Mouse (Mus musculus) embryo, embryonic 11.5 days (tissue): Measurements from ENCODE around the gene Epb41l1.

ENCODE experiments used
- DNase-seq: peaks from one replicate; pipeline ENCODE4 v3.0.0-alpha.2; 2012; ENCODE audit warnings: low read depth, low spot score

Epb41l1 gene

GRCm38 (mm10) chr2:156457343-156457717 is 36.6 kb downstream of the Epb41l1 start:
- no peak for DNase-seq

- DNase-seq, result no peak
Measured at GRCm38 (mm10) chr2:156460470-156460869, 39.8 kb downstream of the Epb41l1 start.

GRCm38 (mm10) chr2:156462154-156463029 is 41.7 kb downstream of the Epb41l1 start:
- DNase-seq, result no peak

GRCm38 (mm10) chr2:156464416-156464815 is 43.7 kb downstream of the Epb41l1 start:
- DNase-seq, result no peak

- DNase-seq, result no peak
Measured at GRCm38 (mm10) chr2:156467538-156467937, 46.8 kb downstream of the Epb41l1 start.

GRCm38 (mm10) chr2:156468890-156469289 is 48.2 kb downstream of the Epb41l1 start:
- DNase-seq, result no peak

- DNase-seq, result no peak
Measured at GRCm38 (mm10) chr2:156469508-156469907, 48.8 kb downstream of the Epb41l1 start.

GRCm38 (mm10) chr2:156470938-156471337 is 50.2 kb downstream of the Epb41l1 start:
- DNase-seq, result no peak

GRCm38 (mm10) chr2:156472336-156472735 is 51.6 kb downstream of the Epb41l1 start:
- no peak for DNase-seq

GRCm38 (mm10) chr2:156473696-156474095 is 53.0 kb downstream of the Epb41l1 start:
- DNase-seq, result no peak

- no peak for DNase-seq
Measured at GRCm38 (mm10) chr2:156474111-156474510, 53.4 kb downstream of the Epb41l1 start.

GRCm38 (mm10) chr2:156474891-156475284 is 54.2 kb downstream of the Epb41l1 start:
- no peak for DNase-seq

GRCm38 (mm10) chr2:156475285-156476110 is 54.8 kb downstream of the Epb41l1 start:
- DNase-seq, result peak; percentile 68

GRCm38 (mm10) chr2:156476111-156476747 is 55.5 kb downstream of the Epb41l1 start:
- no peak for DNase-seq

GRCm38 (mm10) chr2:156476748-156477151 is 56.0 kb downstream of the Epb41l1 start:
- DNase-seq, result no peak

GRCm38 (mm10) chr2:156478046-156478690 is 57.5 kb downstream of the Epb41l1 start:
- DNase-seq, result no peak

- no peak for DNase-seq
Measured at GRCm38 (mm10) chr2:156479833-156480232, 59.1 kb downstream of the Epb41l1 start.

GRCm38 (mm10) chr2:156480267-156480666 is 59.6 kb downstream of the Epb41l1 start:
- no peak for DNase-seq

- no peak for DNase-seq
Measured at GRCm38 (mm10) chr2:156482299-156482698, 61.6 kb downstream of the Epb41l1 start.

- DNase-seq, result no peak
Measured at GRCm38 (mm10) chr2:156482764-156483163, 62.1 kb downstream of the Epb41l1 start.

- no peak for DNase-seq
Measured at GRCm38 (mm10) chr2:156483204-156483603, 62.5 kb downstream of the Epb41l1 start.
